In the genomic region with DNA sequence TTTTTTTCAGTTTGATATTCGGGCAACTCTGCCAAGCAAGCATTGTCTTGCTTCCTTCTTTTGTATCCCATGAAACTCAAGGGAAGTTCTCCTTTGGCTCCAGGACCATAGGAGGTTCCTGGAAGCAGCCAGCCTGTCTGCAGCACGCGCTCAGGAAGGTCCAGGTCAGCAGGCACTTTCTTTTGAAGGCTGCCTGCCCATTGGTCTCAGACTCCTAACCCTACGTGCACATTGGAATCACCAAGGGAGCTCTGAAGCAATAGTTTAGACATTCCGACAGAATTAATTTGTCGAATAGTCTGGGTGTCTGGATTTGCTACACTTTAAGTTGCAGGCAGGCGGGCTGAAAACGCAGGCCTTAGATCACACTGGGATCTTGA, we compare ENCODE assay signal across 8 mouse cellular contexts. TPM values are rescaled to one million over a fixed set of nuclear protein-coding genes. Genes with fewer than 3 reads are reported as not detected.
DNase-seq lines count a peak whose midpoint lies in the region; ATAC-seq and TF ChIP-seq lines count a peak whose summit lies in the region.

No protein-coding gene starts in this region.

- H3K4me3 ChIP-seq in spleen, adult 2 months (ENCODE audit: extremely low read depth, insufficient read depth, insufficient read length) = peak overlapping the region; percentile 81
- peak overlapping the region; percentile 65 for H3K4me3 ChIP-seq in heart, embryonic 13.5 days
- peak overlapping the region; percentile 43 for H3K4me3 ChIP-seq in midbrain, embryonic 11.5 days (ENCODE audit: low read depth, low read length)

- ATAC-seq in heart, embryonic 13.5 days (ENCODE audit: extremely low read depth, insufficient number of reproducible peaks, low FRiP score, low TSS enrichment) = no peak
- no peak for ATAC-seq in midbrain, embryonic 11.5 days (ENCODE audit: low FRiP score)

- no peaks in the 10 kb centered on the region for H3K4me1 ChIP-seq in spleen, adult 2 months (ENCODE audit: control insufficient read depth, insufficient read depth, insufficient read length)
- peaks cover 22% of the 10 kb centered on the region for H3K4me1 ChIP-seq in heart, embryonic 13.5 days
- H3K4me1 ChIP-seq in midbrain, embryonic 11.5 days (ENCODE audit: control insufficient read depth, insufficient read depth, low read length) = no peaks in the 10 kb centered on the region; the same call in 1 of the 2 replicates

- no peaks in the 10 kb centered on the region for H3K27me3 ChIP-seq in spleen, adult 2 months (ENCODE audit: control insufficient read depth, insufficient read depth, low read length)
- peaks cover 39% of the 10 kb centered on the region for H3K27me3 ChIP-seq in heart, embryonic 13.5 days (replicated peaks)
- no peaks in the 10 kb centered on the region; the same call in 1 of the 2 replicates for H3K27me3 ChIP-seq in midbrain, embryonic 11.5 days (ENCODE audit: control insufficient read depth, insufficient read depth, low read length)

- TF ChIP-seq POLR2A in spleen, adult 2 months (IDR thresholded peaks at IDR 0.05; ENCODE audit: low read depth, low read length) = no peak

- H3K4me2 ChIP-seq in heart, embryonic 13.5 days = peak overlapping the region; percentile 83
- peak overlapping the region; percentile 71 for H3K4me2 ChIP-seq in midbrain, embryonic 11.5 days

- peak overlapping the region; percentile 68 for H3K27ac ChIP-seq in spleen, adult 2 months (ENCODE audit: insufficient read depth, low read length)
- peak overlapping the region; percentile 60 for H3K27ac ChIP-seq in heart, embryonic 13.5 days (replicated peaks)
- no peak overlapping the region for H3K27ac ChIP-seq in midbrain, embryonic 11.5 days (ENCODE audit: low read depth, low read length)

- no peak for DNase-seq in spleen, adult 2 months (ENCODE audit: low read depth in 1 of 2, low spot score in 2 of 2)
- DNase-seq in spleen, postnatal 14 days (ENCODE audit: low spot score in 2 of 2) = no peak
- peak; percentile 52 for DNase-seq in kidney, postnatal 10 days
- DNase-seq in midbrain, embryonic 11.5 days (ENCODE audit: low spot score, missing footprints) = no peak
- no peak for DNase-seq in cerebellum, postnatal 36 days
- no peak for DNase-seq in embryo, embryonic 11 days
- no peak for DNase-seq in right cerebral cortex, postnatal 14 days

- peak overlapping the region; percentile 84 for H3K9ac ChIP-seq in heart, embryonic 13.5 days
- peak overlapping the region; percentile 53 for H3K9ac ChIP-seq in midbrain, embryonic 11.5 days (ENCODE audit: low read length)

- WGBS in spleen, adult 2 months = 53% methylated on average over 8 of the region's 8 CpGs
- 26% methylated on average over 8 of the region's 8 CpGs for WGBS in heart, embryonic 13.5 days
- WGBS in midbrain, embryonic 11.5 days = 18% methylated on average over 8 of the region's 8 CpGs

- no peaks in the 10 kb centered on the region for H3K9me3 ChIP-seq in heart, embryonic 13.5 days
- H3K9me3 ChIP-seq in midbrain, embryonic 11.5 days (ENCODE audit: control insufficient read depth, low read length) = no peaks in the 10 kb centered on the region

- H3K36me3 ChIP-seq in spleen, adult 2 months (ENCODE audit: control insufficient read depth, insufficient read depth, low read length) = no peaks in the 10 kb centered on the region
- H3K36me3 ChIP-seq in heart, embryonic 13.5 days = no peaks in the 10 kb centered on the region
- no peaks in the 10 kb centered on the region for H3K36me3 ChIP-seq in midbrain, embryonic 11.5 days (ENCODE audit: control insufficient read depth, insufficient read depth, low read length)

- TF ChIP-seq CTCF in spleen, adult 2 months (IDR thresholded peaks at IDR 0.05; ENCODE audit: extremely low read depth, insufficient read depth, insufficient read length, insufficient replicate concordance) = no peak

RNA-seq across cellular contexts. Expression of a gene that starts 0.7 kb away (rescaled TPM):
- polyA plus RNA-seq in spleen, adult 2 months (2012; rRNA removed) = 41.7 and 63.0 TPM in 2 replicates
- polyA plus RNA-seq in heart, embryonic 13.5 days (2015; fragmentation: Nextera tagmentation; extraction: Ambion mirVana) = 3.8 and 4.2 TPM in 2 replicates
- 1.9 and 2.1 TPM in 2 replicates for polyA plus RNA-seq in midbrain, embryonic 11.5 days (2014; fragmentation: Nextera tagmentation; extraction: Ambion mirVana)

RNA-seq across cellular contexts. Expression of a gene that starts 21.0 kb away (rescaled TPM):
- polyA plus RNA-seq in spleen, adult 2 months (2012; rRNA removed) = 3.3 and 4.2 TPM in 2 replicates
- 6.3 and 6.9 TPM in 2 replicates for polyA plus RNA-seq in heart, embryonic 13.5 days (2015; fragmentation: Nextera tagmentation; extraction: Ambion mirVana)
- 12.9 and 14.4 TPM in 2 replicates for polyA plus RNA-seq in midbrain, embryonic 11.5 days (2014; fragmentation: Nextera tagmentation; extraction: Ambion mirVana)
